Mouse (Mus musculus): ENCODE data around the gene Tmtc2.

Gene Tmtc2

DNA sequence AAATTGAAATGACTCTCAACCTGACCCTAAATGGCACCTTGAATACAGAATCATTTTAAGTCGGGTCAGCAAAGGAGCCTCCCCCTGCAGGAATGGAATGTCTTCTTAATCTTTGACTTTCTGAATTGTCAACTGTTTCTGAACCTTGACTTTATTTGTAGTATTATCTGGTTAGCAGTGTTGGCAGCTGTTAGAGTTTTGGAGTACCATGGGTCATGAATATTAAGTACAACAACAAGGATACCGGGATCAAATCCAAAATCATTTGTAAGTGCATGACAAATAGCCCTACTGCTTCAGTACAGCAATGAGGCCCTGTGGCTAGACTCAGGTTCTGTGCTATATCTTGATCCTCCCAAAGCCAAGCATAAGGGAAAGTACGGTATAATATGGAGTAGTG is 170.3 kb downstream of the Tmtc2 start:
- no peak for DNase-seq

DNA sequence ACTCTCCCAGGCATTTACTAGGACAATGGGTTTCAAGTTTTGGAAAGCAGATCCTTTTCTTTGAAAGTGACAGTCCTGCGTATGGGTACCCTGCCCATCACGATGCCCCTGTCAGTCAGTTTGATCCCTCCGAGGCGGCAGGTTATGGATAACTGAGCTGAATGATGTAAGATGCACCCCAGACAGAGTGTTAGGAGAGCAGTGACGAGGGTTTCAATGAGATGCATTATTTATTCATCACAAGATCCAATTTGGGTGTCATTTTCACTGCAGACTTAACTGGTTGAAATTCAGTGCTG is 171.8 kb downstream of the Tmtc2 start:
- no peak for DNase-seq

DNA sequence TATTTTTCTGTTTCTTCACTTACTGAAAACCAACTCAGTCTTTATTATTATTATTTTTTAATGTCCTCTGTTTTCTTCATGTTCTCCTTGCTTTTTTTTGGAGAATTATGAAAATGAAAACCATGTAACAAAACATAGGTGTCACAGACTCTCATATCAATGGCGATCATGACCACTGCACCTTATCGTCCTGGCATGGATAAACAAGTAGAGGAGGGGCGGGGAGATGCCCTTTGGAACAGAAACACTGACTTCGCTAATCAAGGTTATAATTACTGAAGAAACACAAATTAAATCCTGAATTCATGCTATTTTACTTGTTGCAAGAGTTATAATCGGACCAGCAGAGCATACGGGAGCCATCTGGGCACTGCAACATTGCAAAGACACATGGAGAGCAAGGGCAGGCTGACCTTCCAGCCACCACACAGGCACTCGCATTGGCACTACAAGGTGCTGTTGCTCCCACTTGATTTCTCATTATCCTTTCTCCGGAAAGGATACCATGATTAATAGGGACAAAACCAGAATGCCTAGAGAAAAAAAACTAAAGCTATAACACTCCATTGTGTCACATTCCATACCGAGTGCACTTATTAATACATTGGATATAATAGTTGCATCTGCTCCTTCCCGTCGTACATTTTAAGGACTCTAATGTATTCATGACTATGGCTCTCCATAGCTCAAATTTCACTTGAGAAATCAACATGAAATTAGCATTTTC is 172.3 kb downstream of the Tmtc2 start:
- no peak for DNase-seq

GRCm38 (mm10) chr10:105399316-105399715 is 174.9 kb downstream of the Tmtc2 start:
- no peak for DNase-seq

- DNase-seq: no peak
Measured at GRCm38 (mm10) chr10:105384065-105384464, 190.2 kb downstream of the Tmtc2 start.

GRCm38 (mm10) chr10:105381705-105382104 is 192.5 kb downstream of the Tmtc2 start:
- no peak for DNase-seq

DNA sequence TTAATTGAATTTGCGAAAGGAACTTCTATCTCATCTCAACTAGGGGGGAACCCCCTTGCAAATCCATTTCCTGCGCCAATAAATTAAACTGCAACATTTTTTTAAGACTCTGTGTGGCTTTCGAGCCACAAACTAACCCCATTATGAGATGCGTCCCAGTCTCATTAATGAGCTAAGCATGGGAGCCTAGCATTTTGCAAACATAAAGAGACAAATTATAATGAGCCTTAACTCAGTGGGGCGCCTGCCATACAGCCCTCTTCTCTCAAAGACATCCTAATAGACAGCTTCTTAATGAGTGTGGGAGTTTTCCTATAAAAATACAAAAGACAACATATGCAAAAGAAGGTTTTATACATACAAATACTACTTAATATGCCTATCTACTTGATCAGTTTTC is 193.0 kb downstream of the Tmtc2 start:
- DNase-seq: no peak

DNA sequence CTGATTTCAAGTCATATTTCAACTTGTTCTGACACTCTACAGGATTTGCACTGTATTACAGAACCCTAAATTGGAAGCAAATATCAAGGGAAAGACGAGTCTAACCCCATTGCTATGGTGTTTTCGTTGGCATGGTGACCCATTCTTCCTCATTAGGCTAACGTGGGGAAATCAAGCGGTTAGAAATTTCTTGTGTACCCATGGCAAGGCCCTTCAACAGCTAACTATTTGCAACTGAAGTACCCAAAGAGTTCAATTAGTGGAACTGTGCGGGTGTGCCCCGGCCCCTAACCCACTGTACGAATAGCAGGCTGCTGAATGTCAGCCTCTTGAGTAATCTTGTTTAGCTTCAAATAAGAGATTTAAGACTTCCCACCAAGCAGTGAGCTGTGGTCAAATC is 193.7 kb downstream of the Tmtc2 start:
- no peak for DNase-seq

DNA sequence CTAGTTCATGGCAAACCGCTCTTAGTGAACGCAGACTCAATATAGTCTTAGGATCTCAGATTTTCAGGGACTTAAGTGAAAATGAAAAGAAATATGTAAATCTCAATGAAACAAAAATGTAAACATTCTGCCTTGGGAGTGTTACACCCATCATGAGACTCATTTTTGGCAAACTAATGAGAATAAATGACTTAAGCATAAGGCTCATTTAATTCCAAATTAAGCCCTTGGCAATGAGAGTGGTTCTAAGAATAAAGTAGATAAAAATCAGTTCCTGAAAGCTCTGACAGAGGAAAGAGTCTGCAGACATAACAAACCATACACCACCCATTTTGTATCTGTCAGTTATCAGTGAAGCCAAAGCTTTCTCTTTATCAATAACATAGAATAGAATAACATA is 196.5 kb downstream of the Tmtc2 start:
- DNase-seq: no peak

- DNase-seq: no peak
Measured at GRCm38 (mm10) chr10:105373265-105373664, 201.0 kb downstream of the Tmtc2 start.

GRCm38 (mm10) chr10:105368242-105368641 is 206.0 kb downstream of the Tmtc2 start:
- DNase-seq: no peak

GRCm38 (mm10) chr10:105364480-105364879 is 209.8 kb downstream of the Tmtc2 start:
- no peak for DNase-seq

DNA sequence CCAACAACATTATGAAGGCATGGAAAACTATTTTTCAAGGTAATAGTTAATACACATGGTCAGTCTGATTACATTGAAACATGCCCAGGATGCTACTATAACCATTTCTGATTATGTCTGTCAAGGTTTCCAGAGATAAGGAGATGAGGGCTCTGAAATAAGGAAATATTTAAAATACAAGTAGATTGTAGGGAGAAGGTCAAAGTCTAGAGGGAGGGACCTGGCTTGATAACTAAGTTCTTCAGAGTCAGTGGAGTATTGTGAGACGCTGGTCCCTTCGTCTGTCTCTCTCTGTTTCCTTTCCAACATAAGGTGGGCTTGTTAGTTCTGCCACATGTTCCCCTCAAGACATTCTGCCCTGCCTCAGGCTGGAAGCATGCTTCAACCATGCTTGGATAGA is 223.9 kb downstream of the Tmtc2 start:
- DNase-seq: no peak

- no peak for DNase-seq
Measured at GRCm38 (mm10) chr10:105345920-105346319, 228.3 kb downstream of the Tmtc2 start.

- no peak for DNase-seq
Measured at GRCm38 (mm10) chr10:105332856-105333255, 241.4 kb downstream of the Tmtc2 start.

DNA sequence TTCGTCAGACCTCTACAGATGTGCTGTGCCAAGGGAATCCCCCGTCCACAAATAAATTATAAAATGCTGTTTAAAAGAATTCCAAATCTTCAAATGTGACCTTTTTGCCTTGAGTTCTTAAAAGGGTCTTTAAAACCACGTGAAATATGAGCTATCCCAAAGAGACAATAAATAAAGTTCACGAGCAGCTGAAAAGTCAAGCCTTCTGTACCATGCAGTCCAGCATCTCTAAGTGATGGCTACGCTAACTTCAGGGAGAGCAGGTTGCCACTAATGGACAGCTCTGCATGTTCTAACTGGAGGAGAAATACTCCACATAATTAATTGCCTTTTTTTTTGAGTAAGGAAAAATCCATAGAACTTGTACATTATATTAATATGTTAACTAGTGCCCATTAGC is 243.9 kb downstream of the Tmtc2 start:
- no peak for DNase-seq

- no peak for DNase-seq
Measured at GRCm38 (mm10) chr10:105323646-105324192, 250.5 kb downstream of the Tmtc2 start.

DNA sequence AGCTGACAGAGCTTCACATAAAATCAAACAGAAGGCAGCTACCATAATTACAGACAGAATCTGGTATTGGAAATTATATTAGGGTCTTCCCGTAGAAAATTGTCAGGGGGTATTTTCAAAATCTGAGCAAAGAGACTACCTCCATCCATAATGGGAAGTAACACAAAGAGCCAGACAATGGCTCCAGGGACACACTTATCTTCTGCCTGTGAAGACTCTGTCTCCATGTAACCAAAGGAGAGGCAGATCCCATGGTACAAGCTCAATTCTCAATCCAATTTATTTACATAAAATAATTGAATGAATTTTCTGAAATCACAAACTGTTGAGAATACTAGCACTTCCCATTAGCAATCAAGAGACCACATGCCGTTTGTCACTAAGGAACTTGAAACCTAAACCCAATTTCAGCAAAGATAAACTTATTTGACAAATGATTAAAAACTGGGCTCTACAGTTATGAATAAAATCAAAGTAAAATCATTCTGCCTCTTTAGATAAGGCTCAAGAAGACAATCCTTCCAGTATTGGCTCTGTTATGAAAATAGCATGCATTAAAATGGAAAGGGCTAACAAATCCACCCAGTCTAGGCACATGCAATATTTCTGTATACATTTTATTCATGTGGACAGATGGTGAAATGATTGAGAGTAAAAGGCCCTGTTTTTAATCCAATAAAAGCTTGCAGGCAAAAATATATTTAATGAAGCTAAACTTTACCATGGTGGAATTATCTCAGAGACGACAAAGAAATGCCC is 254.8 kb downstream of the Tmtc2 start:
- DNase-seq: no peak

DNA sequence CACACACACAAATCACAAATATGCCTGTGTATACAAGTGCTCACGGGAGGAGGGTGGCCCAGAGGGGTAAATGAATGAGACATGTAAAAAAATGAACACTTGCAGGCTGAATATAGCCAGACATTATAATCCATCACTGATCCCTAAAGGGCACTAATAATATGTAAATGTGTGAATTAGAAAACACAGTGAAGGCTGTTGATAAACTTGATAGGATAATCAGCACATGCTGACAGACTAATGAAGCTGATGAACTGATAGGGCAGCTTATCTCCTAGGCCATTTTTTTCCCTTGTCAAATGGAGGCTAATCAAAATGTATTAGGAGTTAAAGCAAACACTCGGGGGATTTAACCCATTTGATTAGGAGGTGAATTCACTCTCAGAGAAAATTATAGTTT is 255.4 kb downstream of the Tmtc2 start:
- DNase-seq: no peak

- no peak for DNase-seq
Measured at GRCm38 (mm10) chr10:105312986-105313385, 261.3 kb downstream of the Tmtc2 start.

- no peak for DNase-seq
Measured at GRCm38 (mm10) chr10:105297560-105297959, 276.7 kb downstream of the Tmtc2 start.

- DNase-seq: no peak
Measured at GRCm38 (mm10) chr10:105292961-105293360, 281.3 kb downstream of the Tmtc2 start.

GRCm38 (mm10) chr10:105288472-105288871 is 285.8 kb downstream of the Tmtc2 start:
- no peak for DNase-seq

- DNase-seq: no peak
Measured at GRCm38 (mm10) chr10:105287575-105287974, 286.7 kb downstream of the Tmtc2 start.

All from B cell, adult 2 months (primary cell).